Mouse (Mus musculus) CH12.LX (cell line): Measurements from ENCODE around the gene Ppcs. TPM values are rescaled to one million over a fixed set of nuclear protein-coding genes. Genes with fewer than 3 reads are reported as not detected.

Experiments
- DNase-seq: peaks from one replicate; pipeline ENCODE4 v3.0.0-alpha.2; 2013; ENCODE audit errors: extremely low read depth
- H3K27ac ChIP-seq: 2 replicates; pipeline ENCODE4 v1.5.1; 2012; ENCODE audit warnings: low read depth, mild to moderate bottlenecking, control low read depth, moderate library complexity; ENCODE audit not compliant: insufficient read depth
- H3K27me3 ChIP-seq: replicated peaks from 2 replicates; pipeline ENCODE3; 2012; ENCODE audit warnings: inconsistent platforms
- H3K36me3 ChIP-seq, 2 experiments: replicated peaks in 1 of 2; 2 replicates each; pipeline versions ENCODE3 to v1.6.1; 2012; ENCODE audit warnings: inconsistent platforms in 1 of 2, low read length in 1 of 2, mild to moderate bottlenecking in 1 of 2, mixed read lengths in 1 of 2, moderate library complexity in 1 of 2; ENCODE audit not compliant: control insufficient read depth in 1 of 2, insufficient read depth in 1 of 2
- H3K4me1 ChIP-seq, 2 experiments: 2 replicates each; pipeline ENCODE4 v1.6.1; 2012; ENCODE audit warnings: inconsistent platforms in 1 of 2, moderate library complexity in 1 of 2; ENCODE audit not compliant: insufficient read depth in 2 of 2, control insufficient read depth in 1 of 2
- H3K4me2 ChIP-seq: 2 replicates; pipeline ENCODE4 v1.6.1; 2012; ENCODE audit warnings: low read depth, mild to moderate bottlenecking, control low read depth; ENCODE audit not compliant: poor library complexity, insufficient read depth, severe bottlenecking
- H3K4me3 ChIP-seq, 3 experiments: fragments of 150-350 bp in 1 of 3; sonication (generic) in 1 of 3; replicated peaks in 1 of 3; 2 replicates each; pipeline versions ENCODE3 to v1.5.1; 2011 to 2012; ENCODE audit warnings: low read depth in 2 of 3, low read length in 2 of 3, mild to moderate bottlenecking in 2 of 3, moderate library complexity in 2 of 3, control low read depth in 1 of 3, improper control_type of control experiment in 1 of 3, inconsistent platforms in 1 of 3, mixed read lengths in 1 of 3; ENCODE audit not compliant: poor library complexity in 1 of 3
- H3K79me2 ChIP-seq: replicated peaks from 2 replicates; pipeline ENCODE4 v1.6.1; 2012; ENCODE audit warnings: mild to moderate bottlenecking, moderate library complexity; ENCODE audit not compliant: control insufficient read depth, poor library complexity, insufficient read depth, severe bottlenecking; ENCODE audit errors: extremely low read depth
- H3K9ac ChIP-seq: 2 replicates; pipeline ENCODE4 v1.6.1; 2012; ENCODE audit warnings: low read depth, mild to moderate bottlenecking, control low read depth, moderate library complexity; ENCODE audit not compliant: insufficient read depth
- H3K9me3 ChIP-seq: replicated peaks from 2 replicates; pipeline ENCODE3; 2012; ENCODE audit warnings: low read length, inconsistent platforms, mixed read lengths
- BHLHE40 ChIP-seq: IDR thresholded peaks from 2 replicates; pipeline ENCODE4 v1.6.1; 2011; ENCODE audit warnings: mild to moderate bottlenecking, low read depth, low read length, improper control_type of control experiment
- CHD1 ChIP-seq: IDR thresholded peaks from 2 replicates; pipeline ENCODE4 v1.6.1; 2012; ENCODE audit warnings: low read depth, low read length, improper control_type of control experiment, inconsistent platforms
- E2F4 ChIP-seq: IDR thresholded peaks from 2 replicates; pipeline ENCODE4 v1.6.1; 2011; ENCODE audit warnings: low read depth, low read length, improper control_type of control experiment; ENCODE audit not compliant: insufficient replicate concordance
- ETS1 ChIP-seq: conservative IDR thresholded peaks from 2 replicates; pipeline ENCODE4 v1.6.1; 2012; ENCODE audit warnings: low read depth, mild to moderate bottlenecking, inconsistent platforms, low read length, improper control_type of control experiment, moderate library complexity
- JUN ChIP-seq: IDR thresholded peaks from 2 replicates; pipeline ENCODE4 v1.6.1; 2011; ENCODE audit warnings: low read depth, mild to moderate bottlenecking, low read length, improper control_type of control experiment, moderate library complexity; ENCODE audit not compliant: insufficient read depth
- KAT2A ChIP-seq: IDR thresholded peaks from 2 replicates; pipeline ENCODE4 v1.6.1; 2012; ENCODE audit warnings: low read length, improper control_type of control experiment, inconsistent platforms; ENCODE audit not compliant: insufficient replicate concordance
- MAFK ChIP-seq: IDR thresholded peaks from 2 replicates; pipeline ENCODE4 v1.6.1; 2011; ENCODE audit warnings: low read length, improper control_type of control experiment; ENCODE audit not compliant: insufficient replicate concordance
- MXI1 ChIP-seq: IDR thresholded peaks from 2 replicates; pipeline ENCODE4 v1.6.1; 2011; ENCODE audit warnings: mild to moderate bottlenecking, low read depth, low read length, improper control_type of control experiment
- MYC ChIP-seq: IDR thresholded peaks from 2 replicates; pipeline ENCODE4 v1.6.1; 2011; ENCODE audit warnings: low read depth, mild to moderate bottlenecking, improper control_type of control experiment, low read length
- NELFE ChIP-seq: IDR thresholded peaks from 2 replicates; pipeline ENCODE4 v1.6.1; 2011; ENCODE audit warnings: low read depth, low read length, improper control_type of control experiment
- PAX5 ChIP-seq: IDR thresholded peaks from 2 replicates; pipeline ENCODE4 v1.6.1; 2012; ENCODE audit warnings: low read length, inconsistent platforms, mixed read lengths
- RAD21 ChIP-seq: IDR thresholded peaks from 2 replicates; pipeline ENCODE4 v1.6.1; 2011; ENCODE audit warnings: low read depth, mild to moderate bottlenecking, low read length, improper control_type of control experiment, moderate library complexity
- SMC3 ChIP-seq: IDR thresholded peaks from 2 replicates; pipeline ENCODE4 v1.6.1; 2011; ENCODE audit warnings: low read depth, low read length, improper control_type of control experiment
- TCF12 ChIP-seq: IDR thresholded peaks from 2 replicates; pipeline ENCODE4 v1.6.1; 2014; ENCODE audit warnings: low read depth, mild to moderate bottlenecking, inconsistent platforms, low read length, improper control_type of control experiment
- USF2 ChIP-seq: conservative IDR thresholded peaks from 2 replicates; pipeline ENCODE4 v1.6.1; 2011; ENCODE audit warnings: low read depth, low read length, improper control_type of control experiment
- dilution Hi-C: fragments of 300-500 bp; cut with MboI; formaldehyde crosslinking; loops from 2 replicates; pipeline ENCODE4 v1.14.3; 2020; ENCODE audit warnings: low sequenced_read_pairs; ENCODE audit not compliant: extremely low pct_unique_long_range_greater_than_20kb, extremely low pct_ligation_motif_present
- in situ Hi-C: fragments of 300-500 bp; cut with MboI; formaldehyde crosslinking; loops from 3 replicates; pipeline ENCODE4 v1.14.3; 2019; ENCODE audit warnings: low sequenced_read_pairs, low pct_ligation_motif_present, low pct_unique_long_range_greater_than_20kb, mixed read lengths
- polyA plus RNA-seq: library from polyadenylated mRNA; unstranded; fragments of >175 nt; gene quantifications from 2 replicates; pipeline ENCODE4 v1.2.1, GENCODE M21; 2012; ENCODE audit warnings: low read depth; ENCODE audit not compliant: insufficient read length
- total RNA-seq, 2 experiments: library from RNA; depleted of rRNA; stranded (reverse); fragments of 300-350 nt in 1 of 2; fragments of >200 nt in 1 of 2; gene quantifications; 2 replicates each; pipeline ENCODE4 v1.2.3; 2012 to 2014

Gene Ppcs
- total and polyA plus RNA-seq, 3 experiments, result 14.7 to 22.7 (median 19.3) TPM

DNA sequence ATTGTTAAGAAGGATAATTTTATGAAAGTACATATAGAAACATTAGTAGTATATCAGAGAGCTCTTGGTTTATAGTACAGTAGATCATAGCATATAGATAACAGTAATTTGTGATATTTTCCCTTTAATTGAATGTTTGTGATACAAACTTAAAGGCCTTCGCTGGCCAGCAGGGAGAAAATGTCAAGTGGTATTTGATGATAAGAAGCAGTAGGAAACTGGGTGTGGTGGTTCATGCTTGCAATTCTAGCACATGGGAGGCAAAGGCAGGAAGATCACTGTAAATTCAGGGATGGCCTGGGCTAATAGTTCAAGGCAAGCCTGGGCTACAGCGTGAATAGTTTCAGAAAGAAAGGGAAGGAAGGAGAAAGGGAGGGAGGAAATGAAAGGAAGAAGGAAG, 2.9 kb upstream of the Ppcs start:
- no peak overlapping the region for H3K27ac ChIP-seq
- DNase-seq, result no peak
- H3K79me2 ChIP-seq, result no peaks in the 10 kb centered on the region
- H3K4me2 ChIP-seq, result no peak overlapping the region
- no peaks in the 10 kb centered on the region for H3K9me3 ChIP-seq
- H3K4me1 ChIP-seq, result peaks cover 4 to 21% of the 10 kb centered on the region in 2 experiments
- dilution Hi-C loops, result no loop called here
- H3K9ac ChIP-seq, result no peak overlapping the region
- H3K4me3 ChIP-seq, result no peak overlapping the region
- peaks cover 0 to 5% of the 10 kb centered on the region in 2 experiments for H3K36me3 ChIP-seq
- TF ChIP-seq KAT2A (no peak), SMC3 (no peak), MAFK (no peak), NELFE (no peak), MXI1 (no peak), USF2 (no peak), TCF12 (no peak), MYC (no peak), E2F4 (no peak), JUN (no peak), PAX5 (no peak), ETS1 (no peak), RAD21 (no peak)
- TF ChIP-seq, all 38 proteins: peak for 0
- no peaks in the 10 kb centered on the region for H3K27me3 ChIP-seq
- in situ Hi-C loops, result loop anchor here (10.0 kb wide), 1 partner anchor 240 kb away; no protein-coding TSS in a partner anchor

- in situ Hi-C loops, result loop anchor here (10.0 kb wide), 1 partner anchor 243 kb away; no protein-coding TSS in a partner anchor
- no peaks in the 10 kb centered on the region for H3K9me3 ChIP-seq
- peak overlapping the region; percentile 74 to 85 (median 82) for H3K4me3 ChIP-seq
- peak overlapping the region; percentile 46; the same call in 1 of the 2 replicates for H3K27ac ChIP-seq
- no peaks in the 10 kb centered on the region for H3K27me3 ChIP-seq
- H3K4me2 ChIP-seq, result peak overlapping the region; percentile 75
- no peak for TF ChIP-seq MYC
- no peak for TF ChIP-seq BHLHE40
- no peak for TF ChIP-seq KAT2A
- TF ChIP-seq CHD1, result 0 out of 2 replicates have a peak, but pooled peaks have one; percentile 1
- peaks cover 0 to 16% of the 10 kb centered on the region in 2 experiments for H3K36me3 ChIP-seq
- no peak for DNase-seq
- peaks cover 3 to 21% of the 10 kb centered on the region in 2 experiments; a peak in 3 of 4 replicates for H3K4me1 ChIP-seq
- dilution Hi-C loops, result no loop called here
- peak overlapping the region; percentile 82 for H3K9ac ChIP-seq
- no peaks in the 10 kb centered on the region for H3K79me2 ChIP-seq
Observed at GRCm38 (mm10) chr4:119421921-119422293, 313 bp downstream of the Ppcs start.
